Mouse (Mus musculus) small intestine, adult 2 months (tissue): ENCODE data around the gene Tnik.

ENCODE experiments used
- CTCF ChIP-seq: fragments of 200-500 bp; IDR thresholded peaks from 2 replicates; pipeline ENCODE4 v1.5.1; 2012; ENCODE audit warnings: low read depth, mild to moderate bottlenecking, control low read depth, inconsistent platforms, low read length, moderate library complexity, mixed read lengths; ENCODE audit not compliant: insufficient replicate concordance, insufficient read length; ENCODE audit errors: extremely low read depth
- POLR2A ChIP-seq: fragments of 200-500 bp; IDR thresholded peaks from 2 replicates; pipeline ENCODE4 v1.6.1; 2012; ENCODE audit warnings: low read depth, mild to moderate bottlenecking, control low read depth, inconsistent platforms, low read length, moderate library complexity

- TF ChIP-seq POLR2A (no peak), CTCF (no peak)
Observed at GRCm38 (mm10) chr3:28447950-28448349, 184.9 kb downstream of the Tnik start.
